8 mouse cellular contexts compared by ENCODE assay signal in the genomic region with DNA sequence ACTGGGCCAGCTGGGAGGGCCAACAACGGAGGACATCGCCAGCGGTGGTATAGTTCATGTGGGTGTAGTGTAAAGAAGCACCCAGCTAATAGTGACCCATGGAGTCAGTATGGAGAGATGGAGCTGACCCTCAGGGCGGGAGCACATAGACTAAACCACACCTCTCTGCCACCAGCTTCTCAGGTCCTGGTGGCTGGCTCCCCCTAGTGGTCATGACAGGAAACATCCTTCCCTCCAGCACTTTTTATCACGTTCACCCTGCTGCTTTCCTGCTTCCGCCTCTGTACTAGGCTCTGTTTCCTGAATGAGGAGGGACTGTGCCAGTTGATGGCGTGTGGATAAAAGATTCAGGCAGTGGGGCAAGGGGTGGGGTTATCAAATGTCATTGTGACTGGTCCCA. TPM values are rescaled to one million over a fixed set of nuclear protein-coding genes. Genes with fewer than 3 reads are reported as not detected.
DNase-seq lines count a peak whose midpoint lies in the region; ATAC-seq and TF ChIP-seq lines count a peak whose summit lies in the region.

No protein-coding gene starts in this region.

- H3K4me1 ChIP-seq in MEL (ENCODE audit: control insufficient read depth in 1 of 2, insufficient read depth in 2 of 2, low read length in 2 of 2) = peaks cover 4 to 18% of the 10 kb centered on the region in 2 experiments; a peak in 3 of 4 replicates
- peaks cover 58% of the 10 kb centered on the region for H3K4me1 ChIP-seq in forebrain, embryonic 16.5 days (replicated peaks; ENCODE audit: control insufficient read depth, insufficient read depth, low read length)
- H3K4me1 ChIP-seq in lung, adult 2 months (ENCODE audit: control insufficient read depth, insufficient read depth, low read length) = peaks cover 35% of the 10 kb centered on the region
- H3K4me1 ChIP-seq in neural tube, embryonic 15.5 days = peaks cover 54% of the 10 kb centered on the region
- peaks cover 21% of the 10 kb centered on the region for H3K4me1 ChIP-seq in thymus, adult 2 months (replicated peaks; ENCODE audit: control insufficient read depth, insufficient read depth, low read length)

- WGBS in forebrain, embryonic 16.5 days = 6% methylated on average over 7 of the region's 7 CpGs
- 6% methylated on average over 7 of the region's 7 CpGs for WGBS in large intestine, adult 2 months
- 6% methylated on average over 7 of the region's 7 CpGs for WGBS in lung, adult 2 months
- 8% methylated on average over 7 of the region's 7 CpGs for WGBS in neural tube, embryonic 15.5 days
- 19% methylated on average over 7 of the region's 7 CpGs for WGBS in thymus, adult 2 months

- TF ChIP-seq RAD21 in MEL (IDR thresholded peaks at IDR 0.05; ENCODE audit: low read depth, low read length) = peak; percentile 85

- no peaks in the 10 kb centered on the region for H3K79me2 ChIP-seq in MEL (ENCODE audit: control insufficient read depth, insufficient read depth, low read length, poor library complexity)

- H3K4me2 ChIP-seq in forebrain, embryonic 16.5 days (ENCODE audit: low read length) = peak overlapping the region; percentile 30; the same call in 1 of the 2 replicates
- no peak overlapping the region; the same call in 1 of the 2 replicates for H3K4me2 ChIP-seq in neural tube, embryonic 15.5 days

- peaks cover 0 to 2% of the 10 kb centered on the region in 2 experiments; a peak in 1 of 4 replicates for H3K36me3 ChIP-seq in MEL (ENCODE audit: control insufficient read depth in 1 of 2, insufficient read depth in 2 of 2, low read length in 2 of 2)
- peaks cover 30% of the 10 kb centered on the region for H3K36me3 ChIP-seq in forebrain, embryonic 16.5 days (ENCODE audit: control insufficient read depth, insufficient read depth)
- peaks cover 34% of the 10 kb centered on the region for H3K36me3 ChIP-seq in neural tube, embryonic 15.5 days
- peaks cover 7% of the 10 kb centered on the region; the same call in 1 of the 2 replicates for H3K36me3 ChIP-seq in thymus, adult 2 months (ENCODE audit: control insufficient read depth, insufficient read depth, low read length)

- H3K27me3 ChIP-seq in MEL (ENCODE audit: control insufficient read depth in 1 of 2, insufficient read depth in 2 of 2, low read length in 2 of 2) = no peaks in the 10 kb centered on the region
- no peaks in the 10 kb centered on the region for H3K27me3 ChIP-seq in forebrain, embryonic 16.5 days (replicated peaks; ENCODE audit: control insufficient read depth, insufficient read depth, low read length)
- no peaks in the 10 kb centered on the region for H3K27me3 ChIP-seq in neural tube, embryonic 15.5 days (replicated peaks)
- no peaks in the 10 kb centered on the region for H3K27me3 ChIP-seq in thymus, adult 2 months (ENCODE audit: control insufficient read depth, insufficient read depth, low read length)

- intact Hi-C loops in heart, postnatal 25 days (cut with DNase I) = loop anchor here (1.0 to 5.0 kb wide), 2 partner anchors 51 to 76 kb away; no protein-coding TSS in a partner anchor

- peak in 1 of 2 experiments; percentile 66; a peak in 2 of 4 replicates for TF ChIP-seq EP300 in MEL (IDR thresholded peaks at IDR 0.05; ENCODE audit: low read depth in 1 of 2, low read length in 2 of 2)

- no peak for TF ChIP-seq POLR2A in MEL (IDR thresholded peaks at IDR 0.05; ENCODE audit: control insufficient read depth in 1 of 2, insufficient read depth in 1 of 2, low read depth in 1 of 2, low read length in 2 of 2, poor library complexity in 1 of 2)
- TF ChIP-seq POLR2A in lung, adult 2 months (IDR thresholded peaks at IDR 0.05; ENCODE audit: borderline replicate concordance, extremely low read depth, low read depth, low read length) = 0 out of 2 replicates have a peak, but pooled peaks have one; percentile 12
- TF ChIP-seq POLR2A in thymus, adult 2 months (IDR thresholded peaks at IDR 0.05; ENCODE audit: control insufficient read depth, extremely low read depth, insufficient read depth, low read length, poor library complexity) = no peak

- no peak overlapping the region for H3K4me3 ChIP-seq in MEL (ENCODE audit: control insufficient read depth in 1 of 2, insufficient read depth in 1 of 2, low read depth in 2 of 2, low read length in 2 of 2)
- H3K4me3 ChIP-seq in forebrain, embryonic 16.5 days (replicated peaks; ENCODE audit: low read length) = no peak overlapping the region
- no peak overlapping the region for H3K4me3 ChIP-seq in lung, adult 2 months (replicated peaks; ENCODE audit: extremely low read depth, low read depth, low read length)
- H3K4me3 ChIP-seq in neural tube, embryonic 15.5 days (replicated peaks) = no peak overlapping the region
- no peak overlapping the region for H3K4me3 ChIP-seq in thymus, adult 2 months (ENCODE audit: control insufficient read depth, insufficient read depth, low read length)

- DNase-seq in MEL (ENCODE audit: low read depth, low spot score) = peak; percentile 84
- peak; percentile 68 for DNase-seq in heart, postnatal 25 days (ENCODE audit: low spot score)
- peak; percentile 76 for DNase-seq in large intestine, adult 2 months (ENCODE audit: low read depth, low spot score)
- peak; percentile 73 for DNase-seq in lung, adult 2 months
- peak; percentile 82 for DNase-seq in thymus, adult 2 months

- no peaks in the 10 kb centered on the region for H3K9me3 ChIP-seq in MEL (replicated peaks; ENCODE audit: insufficient read depth, low read length)
- H3K9me3 ChIP-seq in forebrain, embryonic 16.5 days (ENCODE audit: control insufficient read depth, low read length) = no peaks in the 10 kb centered on the region
- no peaks in the 10 kb centered on the region for H3K9me3 ChIP-seq in neural tube, embryonic 15.5 days (replicated peaks)

- TF ChIP-seq CTCF in MEL (IDR thresholded peaks at IDR 0.05 in 2 of 3, conservative IDR thresholded peaks at IDR 0.05 in 1 of 3; ENCODE audit: control insufficient read depth in 1 of 3, insufficient read depth in 1 of 3, low read depth in 2 of 3, low read length in 3 of 3, poor library complexity in 1 of 3, severe bottlenecking in 1 of 3) = peak; percentile 83 to 91 (median 84)
- TF ChIP-seq CTCF in lung, adult 2 months (IDR thresholded peaks at IDR 0.05; ENCODE audit: insufficient read depth, low read length) = peak; percentile 99
- TF ChIP-seq CTCF in thymus, adult 2 months (IDR thresholded peaks at IDR 0.05; ENCODE audit: borderline replicate concordance, control insufficient read depth, extremely low read depth, insufficient read depth, low read length, poor library complexity) = peak; percentile 88; the same call in 1 of the 2 replicates

- no peak overlapping the region for H3K9ac ChIP-seq in MEL (ENCODE audit: control insufficient read depth, low read depth, low read length, poor library complexity, severe bottlenecking)
- no peak overlapping the region for H3K9ac ChIP-seq in forebrain, embryonic 16.5 days (replicated peaks; ENCODE audit: low read depth, low read length)
- H3K9ac ChIP-seq in neural tube, embryonic 15.5 days (replicated peaks) = no peak overlapping the region

- peak; percentile 54 for ATAC-seq in cerebellum, adult (ENCODE audit: insufficient number of reproducible peaks, low FRiP score, low TSS enrichment)
- peak; percentile 38 for ATAC-seq in forebrain, embryonic 16.5 days
- ATAC-seq in neural tube, embryonic 15.5 days (ENCODE audit: low FRiP score) = no peak

- no peak overlapping the region for H3K27ac ChIP-seq in MEL (ENCODE audit: control insufficient read depth, low read depth, low read length)
- peak overlapping the region; percentile 76 for H3K27ac ChIP-seq in forebrain, embryonic 16.5 days (ENCODE audit: low read length)
- peak overlapping the region; percentile 91; the same call in 1 of the 2 replicates for H3K27ac ChIP-seq in neural tube, embryonic 15.5 days (replicated peaks)
- H3K27ac ChIP-seq in thymus, adult 2 months (ENCODE audit: control insufficient read depth, insufficient read depth, low read length) = no peak overlapping the region

TF ChIP-seq in MEL, 35 proteins besides CTCF, POLR2A, EP300 and RAD21 (continues in another document):
- TF ChIP-seq SMC3 (IDR thresholded peaks at IDR 0.05; ENCODE audit: low read depth, low read length) (peak; percentile 83), ELF1 (IDR thresholded peaks at IDR 0.05; ENCODE audit: low read depth, low read length) (peak; percentile 66; the same call in 1 of the 2 replicates), BHLHE40 (IDR thresholded peaks at IDR 0.05; ENCODE audit: borderline replicate concordance, low read depth, low read length) (no peak)

RNA-seq across cellular contexts. Expression of gene Adgrg3, which starts 15.8 kb away (rescaled TPM):
- total RNA-seq in MEL (2012; rRNA removed) = not detected in 2 replicates
- polyA plus RNA-seq in MEL (2012; ENCODE audit: insufficient read depth in 1 of 2, insufficient read length in 2 of 2, low read depth in 1 of 2, low replicate concordance in 2 of 2, missing spikeins in 1 of 2) = under 1 TPM in 1 of 2 experiments, not detected in 1; 0.08 TPM
- 0.93 and 1.1 TPM in 2 replicates for polyA plus RNA-seq in forebrain, embryonic 16.5 days (2015; fragmentation: Nextera tagmentation; extraction: Ambion mirVana)
- 1 to 10 TPM in 1 of 2 experiments, under 1 TPM in 1; 0.70 to 1.3 TPM for total RNA-seq in heart, postnatal 25 days (2021)
- polyA plus RNA-seq in large intestine, adult 2 months (2012; rRNA removed) = 5.5 and 9.2 TPM in 2 replicates
- polyA plus RNA-seq in lung, adult 2 months (2012; rRNA removed) = 15.4 and 18.9 TPM in 2 replicates
- polyA plus RNA-seq in neural tube, embryonic 15.5 days (2015; fragmentation: Nextera tagmentation; extraction: Ambion mirVana) = 0.95 and 4.7 TPM in 2 replicates
- 27.0 and 32.0 TPM in 2 replicates for polyA plus RNA-seq in thymus, adult 2 months (2012; rRNA removed)

RNA-seq across cellular contexts. Expression of gene Adgrg1, which starts 27.1 kb away (rescaled TPM):
- total RNA-seq in MEL (2012; rRNA removed) = 4.2 and 7.2 TPM in 2 replicates
- 10 to 100 TPM in 1 of 2 experiments, not detected in 1; 33.2 TPM for polyA plus RNA-seq in MEL (2012; ENCODE audit: insufficient read depth in 1 of 2, insufficient read length in 2 of 2, low read depth in 1 of 2, low replicate concordance in 2 of 2, missing spikeins in 1 of 2)
- polyA plus RNA-seq in forebrain, embryonic 16.5 days (2015; fragmentation: Nextera tagmentation; extraction: Ambion mirVana) = 132 and 152 TPM in 2 replicates
- 10 to 100 TPM; 38.6 to 48.7 TPM for total RNA-seq in heart, postnatal 25 days (2021)
- polyA plus RNA-seq in large intestine, adult 2 months (2012; rRNA removed) = 26.3 and 37.3 TPM in 2 replicates
- 192 and 233 TPM in 2 replicates for polyA plus RNA-seq in lung, adult 2 months (2012; rRNA removed)
- polyA plus RNA-seq in neural tube, embryonic 15.5 days (2015; fragmentation: Nextera tagmentation; extraction: Ambion mirVana) = 80.9 and 96.9 TPM in 2 replicates
- 146 and 166 TPM in 2 replicates for polyA plus RNA-seq in thymus, adult 2 months (2012; rRNA removed)

RNA-seq across cellular contexts. Expression of gene Drc7, which starts 53.2 kb away (rescaled TPM):
- 0.04 TPM in 1 of 2 replicates, not detected in the other for total RNA-seq in MEL (2012; rRNA removed)
- polyA plus RNA-seq in MEL (2012; ENCODE audit: insufficient read depth in 1 of 2, insufficient read length in 2 of 2, low read depth in 1 of 2, low replicate concordance in 2 of 2, missing spikeins in 1 of 2) = under 1 TPM in 1 of 2 experiments, not detected in 1; 0.07 TPM
- polyA plus RNA-seq in forebrain, embryonic 16.5 days (2015; fragmentation: Nextera tagmentation; extraction: Ambion mirVana) = 1.1 and 1.3 TPM in 2 replicates
- total RNA-seq in heart, postnatal 25 days (2021) = not detected
- not detected in 2 replicates for polyA plus RNA-seq in large intestine, adult 2 months (2012; rRNA removed)
- 14.0 and 18.5 TPM in 2 replicates for polyA plus RNA-seq in lung, adult 2 months (2012; rRNA removed)
- polyA plus RNA-seq in neural tube, embryonic 15.5 days (2015; fragmentation: Nextera tagmentation; extraction: Ambion mirVana) = 1.2 and 1.8 TPM in 2 replicates
- polyA plus RNA-seq in thymus, adult 2 months (2012; rRNA removed) = 2.6 and 2.7 TPM in 2 replicates

Comparison
In these comparisons a context has a peak if more than half of its experiments do, and no peak if none do; other contexts are left out.
1. H3K27ac ChIP-seq: peak in forebrain, embryonic 16.5 days (single experiment) and neural tube, embryonic 15.5 days (single experiment); none in MEL (single experiment) and thymus, adult 2 months (single experiment).
2. Peak in every context shown above with its lines, with median percentiles within 50 percentile points of each other: DNase-seq and CTCF ChIP-seq.